Mouse (Mus musculus): ENCODE measurements around the gene Lamc1.
A peak's percentile ranks its signal among the peaks of the same experiment; 100 is the strongest.
"Not testable (repeated sequence)": the region's sequence is repeated elsewhere in the genome, so short reads cannot be mapped to it uniquely, and the experiment has no call there.

Lamc1 gene

GRCm38 (mm10) chr1:153331796-153332443, 666 bp downstream of the Lamc1 start:
- DNase-seq (ENCODE audit: low spot score in 2 of 2): peak in 1 of 2 experiments; percentile 43

- DNase-seq (ENCODE audit: low spot score in 2 of 2): no peak
Measured at GRCm38 (mm10) chr1:153331206-153331605, 1.4 kb downstream of the Lamc1 start.

DNA sequence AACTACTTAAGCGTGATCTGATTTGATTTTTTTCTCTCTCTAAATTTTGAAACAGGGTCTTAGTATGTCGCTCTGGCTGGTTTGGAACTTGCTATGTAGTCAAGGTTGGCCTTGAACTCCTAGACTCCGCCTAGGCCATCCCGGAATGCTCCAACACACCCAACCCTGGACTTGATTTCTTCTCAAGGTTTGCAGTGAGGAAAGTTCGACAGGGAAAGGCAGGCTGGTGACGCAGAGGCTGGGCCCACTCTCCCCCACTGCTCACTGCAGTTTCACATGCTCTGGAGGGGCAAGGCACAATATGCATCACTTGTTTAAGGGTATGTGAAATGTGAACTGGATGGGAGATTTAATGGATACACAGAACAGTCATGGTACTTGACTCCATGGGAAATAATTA, 3.3 kb downstream of the Lamc1 start:
- no peak for DNase-seq (ENCODE audit: low spot score in 2 of 2)

GRCm38 (mm10) chr1:153327063-153327462, 5.5 kb downstream of the Lamc1 start:
- no peak for DNase-seq (ENCODE audit: low spot score in 2 of 2)

DNA sequence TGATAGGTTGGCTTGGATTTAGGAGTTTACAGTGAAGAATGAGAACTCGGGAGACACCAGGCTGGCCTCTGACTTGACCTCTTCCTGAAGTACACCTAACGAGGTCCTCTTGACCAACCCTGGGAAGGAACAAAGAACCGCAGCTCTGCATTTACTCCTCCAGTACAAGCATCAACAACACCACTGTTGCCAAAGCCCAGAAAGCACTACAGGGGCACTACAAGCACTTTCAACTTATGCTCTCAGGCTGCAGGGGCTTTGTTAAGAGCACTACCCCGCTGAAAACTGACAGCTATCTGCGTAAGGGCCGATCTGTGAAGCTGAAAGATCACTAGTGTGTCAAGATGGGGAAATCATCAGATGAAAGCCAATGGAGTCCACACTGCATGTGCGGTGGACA, 6.4 kb downstream of the Lamc1 start:
- no peak for DNase-seq (ENCODE audit: low spot score in 2 of 2)

- DNase-seq (ENCODE audit: low spot score in 2 of 2): no peak
Measured at GRCm38 (mm10) chr1:153321404-153321803, 11.2 kb downstream of the Lamc1 start.

GRCm38 (mm10) chr1:153320554-153321147, 11.9 kb downstream of the Lamc1 start:
- DNase-seq (ENCODE audit: low spot score in 2 of 2): no peak

- no peak for DNase-seq (ENCODE audit: low spot score in 2 of 2)
Measured at GRCm38 (mm10) chr1:153320121-153320520, 12.5 kb downstream of the Lamc1 start.

GRCm38 (mm10) chr1:153318741-153319140, 13.8 kb downstream of the Lamc1 start:
- no peak for DNase-seq (ENCODE audit: low spot score in 2 of 2)

DNA sequence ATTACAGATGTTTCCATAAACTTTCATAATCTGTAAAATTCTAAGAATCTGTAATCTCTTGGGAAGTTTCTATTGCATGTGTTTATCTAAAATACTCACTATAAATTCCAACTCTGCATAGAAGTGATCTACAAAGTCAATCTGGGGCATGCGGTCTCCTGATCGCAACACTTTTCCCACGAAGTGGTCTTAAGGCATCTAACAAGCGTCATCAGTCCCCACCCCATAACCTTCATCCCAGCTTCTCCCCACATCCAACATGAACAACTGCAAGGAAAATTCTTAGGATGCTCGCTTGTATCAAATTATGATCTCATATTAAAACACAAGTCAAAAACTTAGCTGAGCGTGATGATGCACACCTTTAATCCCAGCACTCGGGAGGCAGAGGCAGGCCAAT, 14.3 kb downstream of the Lamc1 start:
- DNase-seq (ENCODE audit: low spot score in 2 of 2): no peak

DNA sequence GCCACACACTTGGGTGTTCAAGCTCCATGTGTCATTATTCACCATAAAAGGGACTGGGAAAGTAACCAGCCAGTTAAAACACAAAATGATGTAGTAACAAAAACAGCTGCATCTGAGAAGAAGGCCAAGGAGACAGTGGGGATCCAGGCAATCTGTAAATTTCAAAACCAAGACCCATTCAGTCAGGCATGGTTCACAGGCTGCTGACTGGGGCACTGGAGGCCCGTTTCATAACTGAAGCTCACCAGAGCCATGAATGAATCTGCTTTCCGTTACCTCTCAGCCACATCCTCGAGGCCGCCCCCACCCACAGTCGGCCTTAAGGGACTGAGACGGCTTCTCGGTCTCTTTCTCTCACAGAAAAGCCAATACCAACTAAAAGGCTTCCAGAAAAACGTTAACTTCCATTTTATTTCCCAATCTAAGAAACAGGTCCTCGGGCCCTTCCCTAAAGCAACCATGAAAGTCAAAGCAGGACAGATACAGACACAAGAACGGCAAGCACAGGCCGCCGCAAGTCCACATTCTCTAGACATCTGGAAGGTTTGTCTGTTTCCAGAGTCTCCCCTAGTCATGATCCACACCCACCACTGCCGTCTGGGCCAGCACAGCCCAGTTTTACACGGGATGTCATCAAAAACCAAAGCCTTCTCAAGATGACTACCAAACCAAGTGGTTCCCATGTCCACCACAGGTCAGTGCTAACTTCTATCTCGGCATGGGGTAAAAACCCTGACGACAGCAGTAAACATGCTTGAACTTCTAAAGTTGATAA, 14.9 kb downstream of the Lamc1 start:
- DNase-seq (ENCODE audit: low spot score in 2 of 2): no peak

GRCm38 (mm10) chr1:153316956-153317355, 15.6 kb downstream of the Lamc1 start:
- DNase-seq (ENCODE audit: low spot score in 2 of 2): no peak

DNA sequence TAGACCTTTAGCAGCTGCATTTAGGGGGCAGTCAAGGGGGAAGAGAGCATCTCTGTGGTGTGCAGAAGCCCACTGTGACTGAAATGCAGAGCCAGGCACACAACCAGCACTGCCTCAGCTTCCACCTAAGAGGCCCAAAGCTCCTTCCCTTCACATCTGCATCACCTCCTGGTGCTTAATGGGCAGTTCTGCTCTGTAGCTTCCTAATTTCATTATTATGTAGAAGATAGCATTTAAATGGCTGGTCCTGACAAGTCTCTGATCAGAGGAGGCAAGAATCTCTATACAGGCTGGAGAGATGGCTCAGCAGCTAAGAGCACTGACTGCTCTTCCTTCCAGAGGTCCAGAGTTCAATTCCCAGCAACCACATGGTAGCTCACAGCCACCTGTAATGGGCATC, 16.3 kb downstream of the Lamc1 start:
- DNase-seq (ENCODE audit: low spot score in 2 of 2): no peak

DNA sequence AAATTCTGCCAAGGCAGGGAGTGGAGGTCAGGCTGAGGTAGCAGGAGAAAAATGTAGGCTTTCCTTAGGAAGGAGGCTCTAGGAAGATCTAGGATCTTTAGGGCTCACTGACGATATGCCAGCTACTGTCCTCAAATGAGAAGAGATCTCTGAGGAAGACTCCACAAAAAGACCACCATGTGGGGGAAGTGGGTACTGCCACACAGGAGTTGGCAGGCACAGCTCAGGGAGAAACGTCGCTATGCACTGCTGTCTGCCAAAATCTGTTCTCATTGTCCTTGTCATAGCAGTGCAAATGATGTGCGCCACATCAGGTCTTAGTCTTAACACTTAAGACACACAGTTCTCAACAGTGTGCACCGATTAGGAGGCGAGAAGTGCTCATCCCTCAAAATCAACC, 17.5 kb downstream of the Lamc1 start:
- no peak for DNase-seq (ENCODE audit: low spot score in 2 of 2)

DNA sequence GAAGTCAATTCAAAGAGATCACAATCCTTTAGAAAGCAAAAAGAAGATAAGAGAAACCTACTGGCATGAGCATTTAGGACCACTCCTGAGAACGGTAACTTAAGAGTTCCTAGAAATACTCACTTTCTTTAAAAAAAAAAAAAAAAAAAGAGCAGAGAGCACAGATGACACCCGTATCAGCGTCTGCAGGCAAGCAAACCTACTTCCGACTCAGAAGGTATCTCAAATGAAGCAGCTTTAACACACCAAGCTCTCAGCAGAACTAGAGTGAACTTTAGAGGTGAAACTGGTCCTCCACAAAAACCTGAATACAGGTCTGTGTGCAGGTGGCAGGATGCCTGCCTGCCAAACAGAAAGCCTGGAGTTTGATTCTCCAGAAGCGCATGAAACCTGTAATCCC, 19.6 kb downstream of the Lamc1 start:
- no peak for DNase-seq (ENCODE audit: low spot score in 2 of 2)

DNA sequence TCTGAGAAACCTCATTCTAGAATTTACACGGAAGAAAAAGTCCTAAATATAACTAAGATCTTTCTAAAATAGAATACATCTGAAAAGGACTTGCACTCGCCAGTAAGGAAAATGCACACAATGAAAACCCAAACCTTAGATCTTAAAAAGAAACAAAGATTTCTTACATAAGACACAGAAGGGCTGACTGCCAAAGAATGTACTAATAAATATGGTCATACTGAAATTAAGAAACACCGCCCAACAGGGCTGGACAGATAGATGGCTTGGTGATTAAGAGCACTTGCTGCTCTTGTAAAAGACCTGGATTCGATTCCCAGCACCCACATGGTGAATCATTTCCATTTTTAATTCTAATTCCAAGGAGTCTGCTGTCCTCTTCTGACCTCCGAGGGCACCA, 22.4 kb downstream of the Lamc1 start:
- no peak for DNase-seq (ENCODE audit: low spot score in 2 of 2)

DNA sequence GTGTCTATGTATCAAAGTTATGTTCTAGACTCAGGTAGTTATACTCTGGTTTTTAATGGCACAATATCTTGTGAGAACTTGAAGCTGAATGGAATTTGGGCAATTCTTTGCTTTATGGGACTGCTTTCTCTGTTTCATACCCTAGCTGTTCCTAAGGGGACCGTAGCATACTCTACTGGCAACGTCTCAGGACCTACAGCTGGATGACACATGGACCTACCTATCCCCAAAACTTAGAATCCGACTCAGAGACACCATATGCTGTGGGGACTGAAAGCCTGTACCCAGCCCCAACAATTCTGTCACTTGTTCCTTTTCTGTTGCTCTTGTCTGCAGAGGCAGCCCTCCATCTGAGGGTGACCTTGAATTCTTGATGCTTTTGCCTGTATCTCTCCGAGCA, 23.3 kb downstream of the Lamc1 start:
- DNase-seq (ENCODE audit: low spot score in 2 of 2): no peak

GRCm38 (mm10) chr1:153308915-153309296, 23.7 kb downstream of the Lamc1 start:
- no peak for DNase-seq (ENCODE audit: low spot score in 2 of 2)

GRCm38 (mm10) chr1:153308179-153308914, 24.2 kb downstream of the Lamc1 start:
- peak in 1 of 2 experiments; percentile 21 for DNase-seq (ENCODE audit: low spot score in 2 of 2)

GRCm38 (mm10) chr1:153307509-153308178, 24.9 kb downstream of the Lamc1 start:
- no peak for DNase-seq (ENCODE audit: low spot score in 2 of 2)

- not testable (repeated sequence) for DNase-seq (ENCODE audit: low spot score in 2 of 2)
Measured at GRCm38 (mm10) chr1:153305728-153306127, 26.9 kb downstream of the Lamc1 start.

DNA sequence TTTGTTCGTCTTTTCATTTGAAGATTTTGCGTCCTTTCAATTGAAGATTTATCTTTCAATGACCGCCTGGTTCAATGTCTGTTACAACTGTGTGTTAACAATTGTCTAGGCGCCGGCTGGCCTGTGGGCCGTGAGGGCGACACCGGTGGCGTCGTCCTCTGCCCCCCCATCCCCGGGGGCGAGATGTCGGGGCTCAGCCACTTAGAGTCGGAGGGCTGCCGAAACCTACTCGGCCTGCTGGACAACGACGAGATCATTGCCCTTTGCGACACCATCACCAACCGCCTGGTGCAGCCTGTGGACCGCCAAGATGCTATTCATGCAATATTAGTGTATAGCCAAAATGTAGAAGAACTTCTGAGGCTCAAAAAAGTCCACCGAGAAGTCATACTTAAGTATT, 27.3 kb downstream of the Lamc1 start:
- not testable (repeated sequence) for DNase-seq (ENCODE audit: low spot score in 2 of 2)
